Mouse (Mus musculus) embryonic fibroblast, embryonic 13.5 days (primary cell): ENCODE data around the gene Keap1.

Experiments used
- CTCF ChIP-seq: IDR thresholded peaks from 2 replicates; pipeline ENCODE4 v1.5.1; 2011; ENCODE audit warnings: mild to moderate bottlenecking, control low read depth, low read length, moderate library complexity, borderline replicate concordance; ENCODE audit not compliant: insufficient read depth
- POLR2A ChIP-seq: IDR thresholded peaks from 2 replicates; pipeline ENCODE4 v1.6.1; 2011; ENCODE audit warnings: low read depth, mild to moderate bottlenecking, control low read depth, low read length, moderate library complexity

GRCm38 (mm10) chr9:21193786-21194185, 45.4 kb downstream of the Keap1 start:
- TF ChIP-seq CTCF (no peak), POLR2A (no peak)
